Mouse (Mus musculus) megakaryocyte progenitor cell, adult 5-6 weeks (primary cell): ENCODE results near the gene Sh3bp5. TPM values are rescaled to one million over a fixed set of nuclear protein-coding genes. Genes with fewer than 3 reads are reported as not detected.

Experiments used
- ATAC-seq: replicated peaks from 2 replicates; pipeline ENCODE4 v1.8.0; 2016; ENCODE audit warnings: mild to moderate bottlenecking, moderate TSS enrichment, inconsistent platforms; ENCODE audit not compliant: poor library complexity
- total RNA-seq, 2 experiments: library from RNA; stranded (forward) in 1 of 2; stranded (reverse) in 1 of 2; fragments of 157-497, 149-512 nt in 1 of 2; fragments of 200-1000 nt in 1 of 2; gene quantifications; 2 replicates each; pipeline versions ENCODE4 v1.2.3 to v1.2.4; 2015 to 2017

Sh3bp5 gene
- total RNA-seq, 2 experiments from 2014 or later = 3.6 to 4.5 TPM

DNA sequence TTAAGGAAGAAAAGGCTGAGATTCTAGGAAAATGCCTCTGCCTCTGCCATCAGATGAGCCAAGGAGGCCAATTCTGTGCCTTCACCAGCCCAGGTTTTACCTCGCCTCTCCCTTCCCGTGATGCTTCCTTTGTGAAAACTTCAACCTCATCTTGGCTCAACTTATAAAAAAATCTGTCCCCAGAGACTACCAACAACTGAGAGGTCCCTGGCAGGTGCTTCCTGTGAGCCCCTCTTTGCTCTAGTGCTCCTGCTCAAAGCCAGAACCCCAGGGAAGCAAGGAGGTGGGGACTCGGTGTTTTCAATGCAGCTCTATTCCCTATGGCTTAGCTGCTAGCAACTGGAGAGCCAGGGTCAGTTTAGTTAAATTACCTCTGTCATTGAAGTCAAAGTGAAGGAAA lies 122.7 kb downstream of the Sh3bp5 start:
- no peak for ATAC-seq

Other genes with a start within 250 kb of the Sh3bp5 start
- gene Tnnc1, start 227.8 kb downstream of the Sh3bp5 start, total RNA-seq (2015) = 0.94 TPM in 1 of 2 replicates, not detected in the other
- gene Tnnc1, start 227.8 kb downstream of the Sh3bp5 start, total RNA-seq (2017) = 0.54 and 0.87 TPM in 2 replicates
- gene Nisch, start 219.1 kb downstream of the Sh3bp5 start, total RNA-seq (2015) = 94.2 and 113 TPM in 2 replicates
- gene Nisch, start 219.1 kb downstream of the Sh3bp5 start, total RNA-seq (2017) = 69.7 and 88.2 TPM in 2 replicates
- 0.02 TPM in 1 of 2 replicates, not detected in the other for gene Sema3g, start 218.2 kb downstream of the Sh3bp5 start, total RNA-seq (2015)
- 0.04 TPM in 1 of 2 replicates, not detected in the other for gene Sema3g, start 218.2 kb downstream of the Sh3bp5 start, total RNA-seq (2017)
- 14.9 and 16.4 TPM in 2 replicates for gene Phf7, start 184.8 kb downstream of the Sh3bp5 start, total RNA-seq (2015)
- gene Phf7, start 184.8 kb downstream of the Sh3bp5 start, total RNA-seq (2017) = 9.0 and 11.4 TPM in 2 replicates
- 24.9 and 27.2 TPM in 2 replicates for gene Bap1, start 184.6 kb downstream of the Sh3bp5 start, total RNA-seq (2015)
- 36.3 and 46.4 TPM in 2 replicates for gene Bap1, start 184.6 kb downstream of the Sh3bp5 start, total RNA-seq (2017)
- gene Dnah1, start 112.2 kb downstream of the Sh3bp5 start, total RNA-seq (2015) = 0.12 and 0.27 TPM in 2 replicates
- 0.04 and 0.07 TPM in 2 replicates for gene Dnah1, start 112.2 kb downstream of the Sh3bp5 start, total RNA-seq (2017)
- gene Capn7, start 99.4 kb downstream of the Sh3bp5 start, total RNA-seq (2015) = 56.8 and 59.6 TPM in 2 replicates
- 52.7 and 62.3 TPM in 2 replicates for gene Capn7, start 99.4 kb downstream of the Sh3bp5 start, total RNA-seq (2017)
- gene Eaf1, start 58.3 kb upstream of the Sh3bp5 start, total RNA-seq (2015) = 28.3 and 30.7 TPM in 2 replicates
- 25.3 and 34.4 TPM in 2 replicates for gene Eaf1, start 58.3 kb upstream of the Sh3bp5 start, total RNA-seq (2017)
- gene Mettl6, start 59.0 kb upstream of the Sh3bp5 start, total RNA-seq (2015) = 45.4 and 47.6 TPM in 2 replicates
- gene Mettl6, start 59.0 kb upstream of the Sh3bp5 start, total RNA-seq (2017) = 85.2 and 126 TPM in 2 replicates
- gene Colq, start 155.3 kb upstream of the Sh3bp5 start, total RNA-seq (2015) = not detected in 2 replicates
- 0.37 TPM in 1 of 2 replicates, not detected in the other for gene Colq, start 155.3 kb upstream of the Sh3bp5 start, total RNA-seq (2017)
- not detected in 2 replicates for gene Gm49387, start 204.8 kb upstream of the Sh3bp5 start, total RNA-seq (2015)
- not detected in 2 replicates for gene Gm49387, start 204.8 kb upstream of the Sh3bp5 start, total RNA-seq (2017)
- gene Btd, start 204.9 kb upstream of the Sh3bp5 start, total RNA-seq (2015) = 14.7 and 15.6 TPM in 2 replicates
- gene Btd, start 204.9 kb upstream of the Sh3bp5 start, total RNA-seq (2017) = 8.1 and 14.3 TPM in 2 replicates
- 13.3 and 18.9 TPM in 2 replicates for gene Hacl1, start 205.2 kb upstream of the Sh3bp5 start, total RNA-seq (2015)
- 34.8 and 35.6 TPM in 2 replicates for gene Hacl1, start 205.2 kb upstream of the Sh3bp5 start, total RNA-seq (2017)